Mouse (Mus musculus): Measurements from ENCODE around the gene Timmdc1. TPM values are rescaled to one million over a fixed set of nuclear protein-coding genes. Genes with fewer than 3 reads are reported as not detected.

The Timmdc1 gene
- total and polyA plus RNA-seq, 3 experiments: 22.2 to 66.1 (median 60.4) TPM

DNA sequence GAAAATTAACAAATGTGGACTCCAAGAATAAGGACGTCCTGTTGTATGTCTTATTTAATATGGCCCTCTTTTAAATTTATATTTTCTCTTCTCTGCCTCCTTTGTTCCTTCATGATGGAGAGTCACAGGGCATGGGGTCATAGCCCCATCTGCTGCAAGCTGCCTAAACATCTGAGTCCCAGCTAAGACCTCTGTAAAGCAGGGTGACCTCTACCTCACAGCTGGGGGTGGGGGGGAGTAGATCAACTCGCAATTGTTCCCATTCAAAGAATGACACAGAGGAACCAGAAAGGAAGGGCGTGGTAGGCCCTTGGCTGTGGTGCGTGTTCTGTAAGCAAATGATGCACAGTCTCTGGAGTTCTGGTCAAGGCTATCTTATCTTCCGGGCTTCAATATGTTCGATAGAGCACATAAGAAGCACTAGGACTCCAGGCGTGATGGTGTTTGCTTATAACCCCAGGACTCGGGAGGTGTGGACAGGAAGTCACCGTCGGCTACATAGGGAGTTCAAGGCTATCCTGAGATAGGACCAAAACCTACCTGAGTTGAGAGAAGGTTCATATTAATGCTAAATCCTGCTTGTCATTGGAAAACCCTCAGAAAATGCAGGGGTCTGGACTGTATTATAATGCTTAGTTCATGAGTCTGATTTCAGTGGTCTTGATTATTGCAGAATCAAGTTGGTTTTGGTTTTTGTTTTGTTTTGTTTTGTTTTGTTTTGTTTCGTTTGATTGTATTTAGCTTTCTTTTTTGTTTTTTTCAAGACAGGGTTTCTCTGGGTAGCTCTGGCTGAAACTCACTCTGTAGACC is 50.6 kb downstream of the Timmdc1 start:
- TF ChIP-seq EP300 (IDR thresholded peaks at IDR 0.05; ENCODE audit: insufficient read depth, low read depth, low read length) (no peak), POLR2A (IDR thresholded peaks at IDR 0.05; ENCODE audit: insufficient read depth, low read depth, low read length) (no peak), CTCF (IDR thresholded peaks at IDR 0.05) (no peak)
- 53% methylated on average over 11 of the region's 11 CpGs for WGBS
- no peak overlapping the region for H3K9ac ChIP-seq (ENCODE audit: low read depth, low read length)
- H3K79me2 ChIP-seq (replicated peaks; ENCODE audit: control insufficient read depth, insufficient read depth, low read length): no peaks in the 10 kb centered on the region
- peaks cover 2% of the 10 kb centered on the region for H3K4me1 ChIP-seq (ENCODE audit: control insufficient read depth, insufficient read depth, low read length)
- H3K36me3 ChIP-seq (ENCODE audit: control insufficient read depth, insufficient read depth, low read length): no peaks in the 10 kb centered on the region
- no peak overlapping the region for H3K4me3 ChIP-seq
- DNase-seq: no peak
- H3K27ac ChIP-seq: no peak overlapping the region
- no peaks in the 10 kb centered on the region for H3K27me3 ChIP-seq (ENCODE audit: control insufficient read depth, insufficient read depth, low read length)
- intact Hi-C loops (cut with DNase I): no loop called here

DNA sequence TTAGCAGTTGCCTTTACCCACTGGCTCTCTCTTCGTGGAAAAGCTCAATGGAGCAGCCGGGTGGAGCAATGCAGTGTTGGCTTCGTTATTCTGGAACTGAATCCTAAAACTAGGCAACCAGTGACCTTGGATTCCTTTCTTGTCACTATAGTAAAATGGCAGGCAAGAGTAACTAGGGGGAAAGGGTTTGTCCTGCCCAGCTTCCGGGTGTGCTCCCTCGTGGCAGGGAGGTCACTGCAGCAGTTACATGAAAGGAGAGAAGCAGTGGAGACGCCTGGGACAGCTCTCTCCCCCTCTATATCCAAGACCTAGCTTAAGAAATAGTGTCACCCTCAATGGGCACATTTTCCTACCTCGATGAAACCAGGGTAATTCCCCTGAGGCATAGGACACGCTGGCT is 53.0 kb downstream of the Timmdc1 start:
- H3K4me1 ChIP-seq (ENCODE audit: control insufficient read depth, insufficient read depth, low read length): no peaks in the 10 kb centered on the region
- no peaks in the 10 kb centered on the region for H3K79me2 ChIP-seq (replicated peaks; ENCODE audit: control insufficient read depth, insufficient read depth, low read length)
- H3K9ac ChIP-seq (ENCODE audit: low read depth, low read length): no peak overlapping the region
- H3K27ac ChIP-seq: no peak overlapping the region
- intact Hi-C loops (cut with DNase I): no loop called here
- WGBS: 77% methylated on average over 8 of the region's 8 CpGs
- DNase-seq: no peak
- no peak overlapping the region for H3K4me3 ChIP-seq
- no peaks in the 10 kb centered on the region for H3K27me3 ChIP-seq (ENCODE audit: control insufficient read depth, insufficient read depth, low read length)
- H3K36me3 ChIP-seq (ENCODE audit: control insufficient read depth, insufficient read depth, low read length): no peaks in the 10 kb centered on the region
- TF ChIP-seq CTCF (IDR thresholded peaks at IDR 0.05) (no peak), POLR2A (IDR thresholded peaks at IDR 0.05; ENCODE audit: insufficient read depth, low read depth, low read length) (no peak)

DNA sequence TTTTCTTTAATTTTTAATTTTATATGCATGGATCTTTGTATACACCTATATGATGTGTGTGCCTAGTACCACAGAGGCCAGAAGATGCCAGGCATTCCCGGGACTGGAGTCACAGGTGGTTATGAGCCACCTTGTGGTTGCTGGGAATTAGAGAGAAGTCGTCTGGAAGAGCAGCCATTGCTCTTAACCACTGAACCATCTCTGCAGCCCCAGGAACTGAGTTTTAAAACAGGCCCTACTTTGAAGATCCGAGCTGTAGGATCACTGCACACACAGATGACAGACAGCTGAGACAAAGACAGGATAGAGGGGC is 53.8 kb downstream of the Timmdc1 start:
- TF ChIP-seq EP300 (IDR thresholded peaks at IDR 0.05; ENCODE audit: insufficient read depth, low read depth, low read length): no peak
- TF ChIP-seq CTCF (IDR thresholded peaks at IDR 0.05): peak; percentile 34
- WGBS: 34% methylated on average over 3 of the region's 3 CpGs

GRCm38 (mm10) chr16:38467917-38468705 is 54.4 kb downstream of the Timmdc1 start:
- Histone ChIP-seq H3K27ac (no peak overlapping the region), H3K36me3 (ENCODE audit: control insufficient read depth, insufficient read depth, low read length) (no peaks in the 10 kb centered on the region), H3K27me3 (ENCODE audit: control insufficient read depth, insufficient read depth, low read length) (no peaks in the 10 kb centered on the region), H3K79me2 (replicated peaks; ENCODE audit: control insufficient read depth, insufficient read depth, low read length) (no peaks in the 10 kb centered on the region), H3K9ac (ENCODE audit: low read depth, low read length) (no peak overlapping the region), H3K4me1 (ENCODE audit: control insufficient read depth, insufficient read depth, low read length) (no peaks in the 10 kb centered on the region), H3K4me3 (no peak overlapping the region)
- 76% methylated on average over 8 of the region's 8 CpGs for WGBS
- TF ChIP-seq POLR2A (IDR thresholded peaks at IDR 0.05; ENCODE audit: insufficient read depth, low read depth, low read length) (no peak), CTCF (IDR thresholded peaks at IDR 0.05) (no peak), EP300 (IDR thresholded peaks at IDR 0.05; ENCODE audit: insufficient read depth, low read depth, low read length) (no peak)
- intact Hi-C loops (cut with DNase I): no loop called here
- no peak for DNase-seq

More for the DNA sequence above, 53.8 kb downstream of the Timmdc1 start:
- Histone ChIP-seq H3K27me3 (ENCODE audit: control insufficient read depth, insufficient read depth, low read length) (no peaks in the 10 kb centered on the region), H3K9ac (ENCODE audit: low read depth, low read length) (no peak overlapping the region), H3K4me1 (ENCODE audit: control insufficient read depth, insufficient read depth, low read length) (no peaks in the 10 kb centered on the region), H3K36me3 (ENCODE audit: control insufficient read depth, insufficient read depth, low read length) (no peaks in the 10 kb centered on the region), H3K79me2 (replicated peaks; ENCODE audit: control insufficient read depth, insufficient read depth, low read length) (no peaks in the 10 kb centered on the region), H3K27ac (no peak overlapping the region), H3K4me3 (no peak overlapping the region)
- intact Hi-C loops (cut with DNase I): no loop called here
- DNase-seq: no peak

DNA sequence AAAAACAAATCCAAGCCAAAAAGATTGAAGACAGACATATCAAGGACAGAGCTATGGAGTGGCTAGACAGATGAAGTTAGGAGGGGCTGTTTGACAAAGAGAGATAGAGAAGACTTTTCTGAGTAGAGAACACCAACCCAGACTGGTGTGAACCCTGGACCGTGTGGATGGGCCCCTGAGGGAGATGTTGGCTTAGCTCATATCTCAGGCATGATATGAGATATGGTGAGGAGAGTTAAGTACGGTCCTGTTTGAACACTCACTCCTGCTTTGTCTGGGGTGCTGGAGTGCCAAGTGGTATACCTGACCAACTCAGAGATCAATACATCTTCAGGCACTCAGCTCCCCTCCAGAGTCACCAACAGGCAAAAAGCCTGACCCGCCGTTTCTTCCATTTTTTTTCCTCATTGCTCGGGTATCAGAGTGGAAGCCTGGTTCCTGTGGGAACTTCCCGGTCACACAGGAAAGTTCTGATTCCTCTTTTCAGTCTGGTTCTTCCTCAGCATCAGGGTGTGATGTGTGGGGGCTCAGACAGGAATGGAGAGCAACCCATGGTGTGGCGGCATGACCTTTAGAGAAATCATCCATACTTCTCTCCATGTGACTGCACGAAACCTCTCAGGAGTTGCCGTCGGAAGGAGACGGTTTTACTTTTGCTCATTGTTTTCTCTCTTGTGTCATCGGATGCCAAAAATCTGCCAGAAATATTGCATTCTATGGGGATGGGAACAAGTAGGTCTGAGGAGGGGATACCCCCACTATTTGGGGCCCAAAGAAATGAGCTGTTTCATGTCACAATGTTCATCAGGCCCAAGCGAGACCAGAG is 55.2 kb downstream of the Timmdc1 start:
- H3K27me3 ChIP-seq (ENCODE audit: control insufficient read depth, insufficient read depth, low read length): no peaks in the 10 kb centered on the region
- DNase-seq: no peak
- H3K79me2 ChIP-seq (replicated peaks; ENCODE audit: control insufficient read depth, insufficient read depth, low read length): no peaks in the 10 kb centered on the region
- intact Hi-C loops (cut with DNase I): no loop called here
- H3K27ac ChIP-seq: no peak overlapping the region
- 65% methylated on average over 13 of the region's 13 CpGs for WGBS
- no peaks in the 10 kb centered on the region for H3K4me1 ChIP-seq (ENCODE audit: control insufficient read depth, insufficient read depth, low read length)
- H3K4me3 ChIP-seq: no peak overlapping the region
- TF ChIP-seq POLR2A (IDR thresholded peaks at IDR 0.05; ENCODE audit: insufficient read depth, low read depth, low read length) (no peak), CTCF (IDR thresholded peaks at IDR 0.05) (no peak), EP300 (IDR thresholded peaks at IDR 0.05; ENCODE audit: insufficient read depth, low read depth, low read length) (no peak)
- no peaks in the 10 kb centered on the region for H3K36me3 ChIP-seq (ENCODE audit: control insufficient read depth, insufficient read depth, low read length)
- H3K9ac ChIP-seq (ENCODE audit: low read depth, low read length): no peak overlapping the region
